Mouse (Mus musculus) thymus, adult 2 months (tissue): ENCODE results near the gene Rsc1a1. TPM values are rescaled to one million over a fixed set of nuclear protein-coding genes. Genes with fewer than 3 reads are reported as not detected.

ENCODE experiments used
- DNase-seq: peaks from one replicate; pipeline ENCODE4 v3.0.0; 2021
- H3K27ac ChIP-seq: fragments of 200-500 bp; 2 replicates; pipeline ENCODE4 v1.5.1; 2012; ENCODE audit warnings: low read length, control low read depth; ENCODE audit not compliant: control insufficient read depth, insufficient read depth
- H3K27me3 ChIP-seq: fragments of 200-500 bp; 2 replicates; pipeline ENCODE4 v1.6.1; 2012; ENCODE audit warnings: mild to moderate bottlenecking, low read length, moderate library complexity, mixed read lengths; ENCODE audit not compliant: control insufficient read depth, insufficient read depth
- H3K36me3 ChIP-seq: fragments of 200-500 bp; 2 replicates; pipeline ENCODE4 v1.6.1; 2012; ENCODE audit warnings: mild to moderate bottlenecking, low read length, moderate library complexity; ENCODE audit not compliant: control insufficient read depth, insufficient read depth
- H3K4me1 ChIP-seq: fragments of 200-500 bp; replicated peaks from 2 replicates; pipeline ENCODE4 v1.6.1; 2012; ENCODE audit warnings: low read length; ENCODE audit not compliant: control insufficient read depth, insufficient read depth
- H3K4me3 ChIP-seq: fragments of 200-500 bp; 2 replicates; pipeline ENCODE4 v1.5.1; 2012; ENCODE audit warnings: mild to moderate bottlenecking, low read length, control low read depth, moderate library complexity; ENCODE audit not compliant: control insufficient read depth, insufficient read depth
- CTCF ChIP-seq: fragments of 200-500 bp; IDR thresholded peaks from 2 replicates; pipeline ENCODE4 v1.5.1; 2012; ENCODE audit warnings: mild to moderate bottlenecking, control low read depth, low read length, moderate library complexity, borderline replicate concordance; ENCODE audit not compliant: control insufficient read depth, poor library complexity, insufficient read depth; ENCODE audit errors: extremely low read depth
- POLR2A ChIP-seq: fragments of 200-500 bp; IDR thresholded peaks from 2 replicates; pipeline ENCODE4 v1.6.1; 2012; ENCODE audit warnings: mild to moderate bottlenecking, low read length, control low read depth, moderate library complexity; ENCODE audit not compliant: control insufficient read depth, poor library complexity, insufficient read depth; ENCODE audit errors: extremely low read depth
- WGBS: fragments of 180-500 bp; shearing (Covaris S2); methylation state at CpG from one replicate; pipeline ENCODE4 v1.1.7; 2018; 5-methylcytosine and 5-hydroxymethylcytosine counted together
- polyA plus RNA-seq: library from polyadenylated mRNA; depleted of rRNA; stranded (reverse); fragments of >200 nt; gene quantifications from 2 replicates; pipeline ENCODE4 v1.2.3, GENCODE M21; 2012

Gene Rsc1a1
- polyA plus RNA-seq, 1 experiment, result 14.4 TPM

- 83% methylated on average over 1 of the region's 1 CpGs for WGBS
These were observed 33.9 kb upstream of the Rsc1a1 start for GRCm38 (mm10) chr4:141719304-141719703.

GRCm38 (mm10) chr4:141717633-141718032 lies 32.2 kb upstream of the Rsc1a1 start:
- no peak for DNase-seq
- no peak overlapping the region for H3K27ac ChIP-seq
- no peaks in the 10 kb centered on the region for H3K27me3 ChIP-seq
- no peak for TF ChIP-seq CTCF
- no peak for TF ChIP-seq POLR2A
- WGBS, result 96% methylated on average over 4 of the region's 4 CpGs
- peaks cover 6% of the 10 kb centered on the region for H3K36me3 ChIP-seq
- no peak overlapping the region for H3K4me3 ChIP-seq
- peaks cover 7% of the 10 kb centered on the region; the same call in 1 of the 2 replicates for H3K4me1 ChIP-seq

More at GRCm38 (mm10) chr4:141719304-141719703, 33.9 kb upstream of the Rsc1a1 start:
- Histone ChIP-seq H3K4me3 (no peak overlapping the region), H3K4me1 (peaks cover 10% of the 10 kb centered on the region), H3K36me3 (no peaks in the 10 kb centered on the region), H3K27me3 (no peaks in the 10 kb centered on the region), H3K27ac (no peak overlapping the region)
- no peak for TF ChIP-seq CTCF
- no peak for TF ChIP-seq POLR2A
- DNase-seq, result no peak

- no peak overlapping the region for H3K27ac ChIP-seq
- TF ChIP-seq POLR2A (no peak), CTCF (no peak)
- no peak for DNase-seq
- no peaks in the 10 kb centered on the region for H3K27me3 ChIP-seq
- no peak overlapping the region for H3K4me3 ChIP-seq
- H3K36me3 ChIP-seq, result peaks cover 14% of the 10 kb centered on the region
- no peaks in the 10 kb centered on the region; the same call in 1 of the 2 replicates for H3K4me1 ChIP-seq
- WGBS, result 89% methylated on average over 2 of the region's 2 CpGs
These were observed 29.6 kb upstream of the Rsc1a1 start for GRCm38 (mm10) chr4:141715027-141715426.

GRCm38 (mm10) chr4:141713598-141714142 lies 28.3 kb upstream of the Rsc1a1 start:
- DNase-seq, result no peak
- TF ChIP-seq CTCF (no peak), POLR2A (no peak)
- WGBS, result 41% methylated on average over 5 of the region's 5 CpGs
- H3K36me3 ChIP-seq, result peaks cover 23% of the 10 kb centered on the region
- no peaks in the 10 kb centered on the region; the same call in 1 of the 2 replicates for H3K4me1 ChIP-seq
- H3K4me3 ChIP-seq, result no peak overlapping the region
- no peaks in the 10 kb centered on the region for H3K27me3 ChIP-seq
- no peak overlapping the region for H3K27ac ChIP-seq

- Histone ChIP-seq H3K4me3 (no peak overlapping the region), H3K27ac (no peak overlapping the region), H3K4me1 (no peaks in the 10 kb centered on the region; the same call in 1 of the 2 replicates), H3K27me3 (no peaks in the 10 kb centered on the region), H3K36me3 (peaks cover 36% of the 10 kb centered on the region)
- 94% methylated on average over 1 of the region's 1 CpGs for WGBS
- TF ChIP-seq CTCF, result no peak
- TF ChIP-seq POLR2A, result no peak
- DNase-seq, result no peak
These were observed 25.9 kb upstream of the Rsc1a1 start for GRCm38 (mm10) chr4:141711250-141711649.

GRCm38 (mm10) chr4:141708971-141709370 lies 23.6 kb upstream of the Rsc1a1 start:
- WGBS, result 97% methylated on average over 2 of the region's 2 CpGs
- DNase-seq, result no peak
- no peak for TF ChIP-seq CTCF
- TF ChIP-seq POLR2A, result no peak
- peaks cover 57% of the 10 kb centered on the region for H3K36me3 ChIP-seq
- no peak overlapping the region for H3K27ac ChIP-seq
- no peak overlapping the region for H3K4me3 ChIP-seq
- no peaks in the 10 kb centered on the region for H3K27me3 ChIP-seq
- no peaks in the 10 kb centered on the region; the same call in 1 of the 2 replicates for H3K4me1 ChIP-seq
